Mouse (Mus musculus) heart, postnatal 0 days (tissue): ENCODE data around the gene Sos1.

Experiments used
- CTCF ChIP-seq: IDR thresholded peaks from 2 replicates; pipeline ENCODE4 v1.5.1; 2016; ENCODE audit warnings: antibody characterized with exemption, control low read depth, low read depth
- EP300 ChIP-seq: IDR thresholded peaks from 2 replicates; pipeline ENCODE4 v1.6.1; 2016; ENCODE audit warnings: antibody characterized with exemption, low read depth

DNA sequence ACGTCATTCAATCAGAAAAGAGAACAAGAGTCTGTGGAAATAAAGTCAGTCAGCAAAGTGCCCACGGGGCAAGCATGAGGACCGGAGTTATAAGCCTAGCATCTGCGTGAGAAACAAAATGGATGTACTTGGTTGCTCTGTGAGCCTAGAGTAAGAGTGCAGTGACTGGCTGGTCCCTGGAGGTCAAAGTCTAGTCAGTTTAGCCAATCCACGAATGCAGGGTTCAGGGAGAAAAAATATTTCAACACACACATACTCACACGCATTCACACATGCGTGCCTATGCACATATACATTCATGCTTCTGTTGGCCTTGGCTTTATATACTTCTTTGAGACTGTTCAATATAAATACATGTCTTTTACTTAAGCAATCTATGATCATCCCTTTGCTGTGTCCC is 35.3 kb upstream of the Sos1 start:
- no peak for TF ChIP-seq CTCF
- no peak for TF ChIP-seq EP300
